Mouse (Mus musculus): ENCODE data around the gene Ccdc158. TPM values are rescaled to one million over a fixed set of nuclear protein-coding genes. Genes with fewer than 3 reads are reported as not detected.

The Ccdc158 gene
- not detected for total RNA-seq (2021)
- long read RNA-seq, experiment 1, result 0 reads
- long read RNA-seq, experiment 2, result 0 reads

DNA sequence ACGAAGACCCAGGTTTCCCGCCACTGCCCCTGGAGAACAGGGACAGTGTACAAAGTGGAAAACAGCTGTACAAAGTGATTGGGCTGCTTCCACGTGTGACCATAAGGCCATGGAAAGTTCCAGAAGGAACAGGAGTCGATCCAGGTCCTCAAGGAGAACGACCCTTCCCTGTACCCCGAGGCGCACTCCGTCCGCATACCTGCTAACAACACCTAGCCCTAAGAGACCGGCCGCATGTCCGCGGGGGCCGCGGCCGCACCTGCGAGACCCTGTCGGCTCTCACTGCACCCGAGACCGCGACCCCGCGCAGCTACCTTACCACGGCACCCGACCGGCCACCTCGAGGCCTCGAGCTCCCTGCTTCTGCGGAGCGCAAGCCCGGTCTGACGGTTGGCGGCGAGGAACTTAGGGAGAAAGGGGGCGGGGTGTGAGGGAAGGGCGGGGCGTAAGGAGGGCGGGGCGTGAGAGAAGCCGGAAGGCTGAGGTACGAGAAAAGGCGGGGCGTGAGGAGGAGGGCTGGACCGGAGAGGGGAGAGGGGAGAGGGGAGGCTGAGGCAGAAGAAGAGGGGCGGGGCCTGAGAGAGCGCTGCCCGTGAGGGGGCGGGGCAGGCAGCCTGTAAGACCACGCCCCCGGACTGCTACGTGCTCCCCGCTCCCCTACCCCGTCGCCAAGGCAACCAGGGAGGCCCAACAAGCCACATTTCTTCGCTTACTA is at the start of gene Ccdc158:
Gene Ccdc158, minus strand, starts transcription at position 413 of the 715 bp plus-strand sequence.
- intact Hi-C loops (cut with DNase I), result no loop called here
- peak; percentile 50 to 64 for DNase-seq

DNA sequence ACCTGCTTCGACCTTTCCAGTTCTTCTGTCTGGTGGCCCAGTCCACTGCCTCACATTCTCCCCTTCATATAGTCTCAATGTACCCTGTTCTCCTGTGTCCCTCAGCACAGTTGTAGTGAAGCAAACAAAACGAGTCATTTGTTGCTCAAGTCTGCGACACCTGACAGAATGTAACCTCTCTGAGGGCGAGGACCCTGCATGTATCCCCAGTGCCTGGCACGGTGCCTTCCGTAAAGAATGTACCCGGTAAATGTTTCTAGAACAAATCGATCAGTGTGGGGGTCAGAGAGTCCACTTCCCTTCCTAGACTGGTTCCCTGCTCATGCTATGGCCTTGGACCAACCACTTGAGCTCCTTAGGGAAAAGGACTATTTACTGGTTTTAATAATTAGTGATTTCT is 46.5 kb upstream of the Ccdc158 start:
- intact Hi-C loops (cut with DNase I), result no loop called here
- no peak for DNase-seq

DNA sequence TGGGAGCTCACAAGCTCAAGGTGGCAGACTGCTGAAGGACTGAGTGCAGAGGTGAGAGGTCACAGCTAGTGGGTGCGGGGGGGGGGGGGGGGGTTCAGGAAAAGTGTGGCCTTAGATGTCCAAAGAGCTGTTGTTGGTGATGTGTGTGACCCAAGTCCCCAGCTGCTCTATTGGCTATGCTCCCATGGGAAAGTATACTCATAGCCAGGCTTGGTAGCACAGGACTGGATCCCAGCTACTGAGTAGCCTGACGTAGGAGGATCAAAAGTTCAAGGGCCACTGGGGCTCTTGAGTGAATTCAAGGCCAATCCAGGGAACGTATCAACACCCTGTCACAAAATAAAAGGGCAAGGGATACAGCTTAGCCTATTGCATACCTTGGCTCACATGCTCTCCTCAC is 43.8 kb upstream of the Ccdc158 start:
- no peak for DNase-seq
- intact Hi-C loops (cut with DNase I), result no loop called here

GRCm38 (mm10) chr5:92717666-92718360 is 42.7 kb upstream of the Ccdc158 start:
- intact Hi-C loops (cut with DNase I), result no loop called here
- DNase-seq, result no peak

- intact Hi-C loops (cut with DNase I), result no loop called here
- no peak for DNase-seq
These were observed 40.8 kb upstream of the Ccdc158 start for GRCm38 (mm10) chr5:92715890-92716289.

GRCm38 (mm10) chr5:92715319-92715718 is 40.2 kb upstream of the Ccdc158 start:
- DNase-seq, result no peak
- intact Hi-C loops (cut with DNase I), result no loop called here

DNA sequence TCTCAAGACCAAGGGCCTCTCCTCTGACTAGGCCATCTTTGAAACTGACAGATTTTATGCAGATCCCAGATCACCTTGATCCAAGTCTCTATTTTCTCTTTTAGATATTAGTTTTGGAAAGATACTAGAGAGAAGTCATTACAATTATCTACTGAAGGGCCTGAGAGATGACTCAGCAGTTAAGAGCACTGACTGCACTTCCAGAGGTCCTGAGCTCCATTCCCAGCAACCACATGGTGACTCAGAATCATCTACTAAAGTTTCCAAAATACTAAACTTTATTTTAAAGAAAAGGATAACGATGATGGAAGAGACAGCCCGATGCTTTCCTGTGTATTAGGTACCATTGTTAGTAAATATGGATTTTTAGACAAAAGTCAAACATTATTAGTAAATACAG is 39.8 kb upstream of the Ccdc158 start:
- intact Hi-C loops (cut with DNase I), result no loop called here

DNA sequence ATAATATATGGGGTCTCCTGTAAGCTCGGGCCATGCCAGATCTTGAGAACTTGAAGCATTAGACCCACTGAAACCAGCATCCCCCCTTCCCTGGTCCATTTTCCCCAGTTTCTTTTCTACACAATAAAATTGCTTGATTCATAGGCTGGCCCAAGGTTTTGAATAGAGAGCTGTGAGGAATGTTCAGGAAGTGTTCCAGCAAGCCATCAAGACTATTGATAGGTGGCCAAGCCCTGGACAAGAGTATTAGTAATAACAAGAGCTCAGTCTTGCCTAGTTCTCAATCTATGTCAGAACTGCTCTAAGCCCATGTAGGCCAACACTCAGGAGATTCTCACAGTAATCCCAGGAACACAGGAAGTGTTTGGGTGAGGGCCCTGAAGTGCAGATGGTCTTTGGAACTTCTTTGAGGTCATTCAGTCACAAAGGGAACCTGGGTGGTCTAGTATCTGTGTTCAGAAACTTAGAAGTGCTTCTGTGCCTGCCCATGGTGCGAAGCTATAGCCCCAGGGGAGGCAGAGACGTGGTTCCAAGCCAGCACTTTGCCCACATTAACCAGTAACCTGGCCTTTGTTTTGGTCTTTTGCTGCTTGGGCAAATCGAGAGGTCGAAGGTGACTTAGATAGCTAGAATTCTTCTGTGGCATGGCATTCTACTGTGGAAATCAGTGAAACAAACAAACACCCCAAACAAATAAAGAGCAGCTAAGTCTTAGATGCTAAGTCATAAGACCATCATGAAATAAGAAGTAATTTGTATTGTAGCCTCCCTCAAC is 37.7 kb upstream of the Ccdc158 start:
- intact Hi-C loops (cut with DNase I), result no loop called here
- no peak for DNase-seq

More for the DNA sequence above, 39.8 kb upstream of the Ccdc158 start:
- no peak for DNase-seq

DNA sequence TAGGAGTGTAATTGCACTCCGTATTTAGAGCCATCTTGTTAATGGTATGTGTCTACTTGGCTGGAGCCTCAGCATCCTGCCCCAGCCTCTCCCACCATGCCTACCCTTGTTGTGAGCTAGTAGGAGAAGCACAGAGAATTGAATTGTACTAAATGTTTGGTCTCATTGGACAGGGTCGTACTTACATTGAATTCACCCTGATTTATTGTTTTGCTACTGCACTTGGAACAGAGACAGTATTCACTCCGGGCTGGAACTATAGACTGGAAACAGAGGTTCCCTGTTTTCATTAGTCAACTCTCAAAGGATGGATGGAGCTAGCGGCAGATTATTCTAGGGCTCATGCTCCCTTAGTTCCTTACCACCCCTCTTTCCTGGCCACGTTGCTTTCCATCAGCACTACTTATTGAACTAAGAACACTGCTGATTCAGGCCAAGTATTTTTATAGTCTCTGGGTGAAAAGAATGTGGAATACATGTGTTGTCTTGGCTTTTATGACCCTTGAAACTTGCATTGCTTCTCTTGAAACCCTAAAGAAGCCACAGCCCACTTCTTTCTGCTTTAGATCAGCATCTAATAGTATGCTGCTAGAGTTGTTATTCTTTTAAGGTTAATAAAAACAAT is 36.7 kb upstream of the Ccdc158 start:
- intact Hi-C loops (cut with DNase I), result no loop called here
- DNase-seq, result no peak

GRCm38 (mm10) chr5:92710779-92711178 is 35.7 kb upstream of the Ccdc158 start:
- intact Hi-C loops (cut with DNase I), result no loop called here

GRCm38 (mm10) chr5:92707921-92708491 is 32.9 kb upstream of the Ccdc158 start:
- intact Hi-C loops (cut with DNase I), result no loop called here
- DNase-seq, result no peak

More at GRCm38 (mm10) chr5:92710779-92711178, 35.7 kb upstream of the Ccdc158 start:
- DNase-seq, result no peak

GRCm38 (mm10) chr5:92703671-92704070 is 28.6 kb upstream of the Ccdc158 start:
- DNase-seq, result no peak
- intact Hi-C loops (cut with DNase I), result no loop called here

- no peak for DNase-seq
- intact Hi-C loops (cut with DNase I), result no loop called here
These were observed 26.7 kb upstream of the Ccdc158 start for GRCm38 (mm10) chr5:92701750-92702149.

DNA sequence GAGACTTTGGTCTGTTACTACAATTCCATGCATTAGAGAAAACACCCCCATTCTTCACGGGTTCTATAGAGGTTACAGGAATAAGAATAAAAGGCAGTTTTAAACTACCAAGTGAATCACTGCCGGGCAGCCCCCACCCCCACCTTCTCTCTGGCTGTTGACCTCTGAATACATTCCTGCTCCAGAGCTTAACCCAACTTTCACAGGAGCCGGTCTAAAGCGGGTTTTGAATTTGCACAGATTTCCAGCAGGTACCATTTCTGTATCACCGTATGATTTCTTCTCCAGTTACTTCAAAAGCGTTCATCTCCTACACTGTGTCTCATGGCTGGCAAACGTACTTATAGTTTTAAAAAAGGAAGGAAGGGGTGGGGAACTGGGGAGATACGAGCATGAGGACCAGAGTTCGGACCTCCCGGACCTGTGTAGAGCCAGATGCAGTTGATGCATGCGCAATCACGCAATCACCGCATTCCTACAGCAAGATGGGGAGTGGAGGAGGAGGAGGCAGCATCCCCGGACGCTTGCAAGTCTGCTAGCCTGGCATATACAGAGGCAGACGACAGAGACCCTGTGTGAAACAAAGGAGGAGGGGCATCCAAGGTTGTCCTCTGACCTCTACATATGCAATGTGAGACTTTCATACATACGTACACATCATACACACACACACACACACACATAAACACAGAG is 23.9 kb upstream of the Ccdc158 start:
- no peak for DNase-seq
- intact Hi-C loops (cut with DNase I), result no loop called here

- intact Hi-C loops (cut with DNase I), result no loop called here
- DNase-seq, result no peak
These were observed 23.2 kb upstream of the Ccdc158 start for GRCm38 (mm10) chr5:92698131-92698836.

GRCm38 (mm10) chr5:92694316-92694995 is 19.4 kb upstream of the Ccdc158 start:
- intact Hi-C loops (cut with DNase I), result no loop called here
- no peak for DNase-seq

DNA sequence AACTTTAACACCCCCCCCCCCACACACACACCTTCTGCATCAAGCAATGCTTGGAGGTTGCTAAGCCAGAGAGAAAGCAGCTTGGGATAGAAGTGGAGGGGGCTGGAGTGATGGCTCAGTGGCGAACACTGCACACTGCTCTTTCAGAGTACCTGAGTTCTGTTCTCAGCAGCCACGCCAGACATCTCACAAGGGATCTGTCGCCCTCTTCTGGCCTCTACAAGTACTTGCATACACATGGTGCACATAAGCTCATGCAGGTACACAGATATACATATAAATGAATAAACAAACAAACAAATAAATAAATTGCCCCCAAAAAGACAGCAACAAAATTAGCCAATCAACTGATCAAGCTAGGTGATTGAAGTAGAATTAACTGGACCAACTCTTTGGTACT is 18.7 kb upstream of the Ccdc158 start:
- intact Hi-C loops (cut with DNase I), result no loop called here
- DNase-seq, result no peak

DNA sequence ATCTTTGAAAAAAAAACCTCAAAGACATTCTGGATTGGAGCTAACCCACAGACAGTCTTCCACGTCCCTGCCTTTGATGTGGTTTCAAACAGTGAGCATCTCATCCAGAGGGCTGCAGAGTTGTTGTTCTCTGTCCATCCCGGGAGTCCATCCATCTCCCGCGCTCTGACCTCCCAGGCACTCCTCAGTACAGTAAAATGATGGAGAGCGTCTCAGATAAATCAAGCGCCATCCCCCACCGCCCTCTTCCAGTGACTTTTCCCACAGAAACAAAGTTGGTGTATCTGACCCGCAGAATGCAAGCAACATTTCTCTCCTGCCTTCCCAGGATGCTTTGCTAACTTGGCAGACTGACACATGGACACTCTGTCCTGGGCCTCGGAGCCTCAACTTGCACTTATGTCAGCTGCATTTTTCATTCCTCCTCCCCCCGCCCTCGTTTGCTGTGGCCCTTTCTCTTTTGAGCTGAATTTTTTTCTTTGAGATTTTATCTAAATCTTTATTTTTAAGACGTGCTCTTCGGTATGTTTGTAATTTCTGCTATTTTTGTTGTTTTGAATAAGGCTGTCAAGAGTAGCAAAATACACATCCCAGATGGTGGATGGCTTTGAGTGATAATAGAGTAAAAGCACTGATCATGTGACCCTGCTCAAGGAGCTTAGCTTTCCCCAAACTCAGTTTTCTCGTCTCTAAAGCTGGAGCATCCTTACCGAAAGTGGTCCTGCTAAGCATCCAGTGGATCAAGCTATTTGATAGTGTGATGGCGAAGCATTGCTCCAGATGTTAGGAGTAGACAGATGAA is 17.3 kb upstream of the Ccdc158 start:
- intact Hi-C loops (cut with DNase I), result no loop called here
- no peak for DNase-seq

Measured in heart, postnatal 14 days (tissue).